Mouse (Mus musculus) forebrain, embryonic 14.5 days (tissue): ENCODE data around the gene Gm9732. TPM values are rescaled to one million over a fixed set of nuclear protein-coding genes. Genes with fewer than 3 reads are reported as not detected.
"Not testable (repeated sequence)": the region's sequence is repeated elsewhere in the genome, so short reads cannot be mapped to it uniquely, and the experiment has no call there.

ENCODE experiments used
- ATAC-seq: fragments of 200-750 bp; cut with Nextera tagmentation; 2 replicates; pipeline ENCODE4 v1.8.0; 2017; ENCODE audit warnings: mild to moderate bottlenecking, moderate library complexity
- DNase-seq: peaks from one replicate; pipeline ENCODE4 v3.0.0-alpha.2; 2015; ENCODE audit warnings: low spot score
- H3K27ac ChIP-seq: fragments of 300-500 bp; sonication (generic); 2 replicates; pipeline ENCODE4 v1.5.1; 2014; ENCODE audit warnings: low read depth, mild to moderate bottlenecking, control low read depth, low read length, moderate library complexity
- H3K27me3 ChIP-seq: fragments of 300-500 bp; sonication (generic); replicated peaks from 2 replicates; pipeline ENCODE4 v1.6.1; 2014; ENCODE audit warnings: low read length, control low read depth, mixed read lengths; ENCODE audit not compliant: control insufficient read depth, insufficient read depth
- H3K36me3 ChIP-seq: fragments of 300-500 bp; sonication (generic); 2 replicates; pipeline ENCODE4 v1.6.1; 2014; ENCODE audit warnings: low read length, control low read depth; ENCODE audit not compliant: control insufficient read depth, insufficient read depth
- H3K4me1 ChIP-seq: fragments of 300-500 bp; sonication (generic); 2 replicates; pipeline ENCODE4 v1.6.1; 2014; ENCODE audit warnings: antibody characterized with exemption, low read length, control low read depth; ENCODE audit not compliant: control insufficient read depth, insufficient read depth
- H3K4me2 ChIP-seq: fragments of 300-500 bp; sonication (generic); 2 replicates; pipeline ENCODE4 v1.6.1; 2014; ENCODE audit warnings: mild to moderate bottlenecking, control low read depth, low read length
- H3K4me3 ChIP-seq: fragments of 300-500 bp; sonication (generic); 2 replicates; pipeline ENCODE4 v1.5.1; 2014; ENCODE audit warnings: low read depth, low read length, control low read depth
- H3K9ac ChIP-seq: fragments of 300-500 bp; sonication (generic); 2 replicates; pipeline ENCODE4 v1.6.1; 2014; ENCODE audit warnings: mild to moderate bottlenecking, low read length, control low read depth, moderate library complexity
- H3K9me3 ChIP-seq: fragments of 300-500 bp; sonication (generic); replicated peaks from 2 replicates; pipeline ENCODE4 v1.6.1; 2016; ENCODE audit warnings: low read length, control low read depth, mixed read lengths; ENCODE audit not compliant: control insufficient read depth
- WGBS: fragments of 180-500 bp; shearing (Covaris S2); extraction: QIAGEN DNeasy Blood & Tissue Kit; methylation state at CpG from one replicate; pipeline ENCODE4 v1.1.7; 2014; 5-methylcytosine and 5-hydroxymethylcytosine counted together
- polyA plus RNA-seq: library from polyadenylated mRNA; unstranded; fragments of >200 nt; fragmentation: Nextera tagmentation; extraction: Ambion mirVana; gene quantifications from 2 replicates; pipeline ENCODE4 v1.2.1, GENCODE M21; 2014

The Gm9732 gene
- polyA plus RNA-seq = not detected in 2 replicates

DNA sequence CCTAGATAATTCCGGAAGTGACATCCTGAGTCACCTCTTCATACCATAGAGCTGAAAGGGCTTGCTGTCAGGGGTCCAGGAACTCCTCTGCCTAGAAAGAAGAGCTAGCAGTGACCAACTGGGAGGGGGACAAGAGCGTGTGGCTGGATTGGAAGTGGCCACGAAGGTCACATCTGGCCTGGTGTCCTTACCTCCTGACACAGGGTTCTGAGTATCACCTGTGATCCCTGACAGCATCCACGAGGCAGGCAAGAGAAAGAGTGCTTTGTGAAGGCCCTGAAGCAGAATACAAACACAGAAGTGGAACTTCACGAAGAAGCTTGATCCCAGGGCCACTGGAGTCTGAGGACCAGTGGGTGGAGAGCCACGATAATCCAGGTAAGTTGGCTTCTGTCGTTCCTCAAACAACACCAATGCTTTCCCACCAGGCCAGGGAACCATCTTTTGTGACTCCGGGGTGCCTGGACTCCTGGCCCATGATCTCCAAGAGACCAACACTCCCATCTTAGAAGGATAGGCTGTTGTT is at the start of gene Gm9732:
Gene Gm9732, plus strand, starts transcription at position 51 of the 526 bp plus-strand sequence.
- DNase-seq, H3K4me3 ChIP-seq, H3K9me3 ChIP-seq, H3K9ac ChIP-seq, ATAC-seq, H3K4me1 ChIP-seq, H3K36me3 ChIP-seq, H3K27ac ChIP-seq, H3K4me2 ChIP-seq, H3K27me3 ChIP-seq: not testable (repeated sequence)
- WGBS = 82% methylated on average over 8 of the region's 8 CpGs

DNA sequence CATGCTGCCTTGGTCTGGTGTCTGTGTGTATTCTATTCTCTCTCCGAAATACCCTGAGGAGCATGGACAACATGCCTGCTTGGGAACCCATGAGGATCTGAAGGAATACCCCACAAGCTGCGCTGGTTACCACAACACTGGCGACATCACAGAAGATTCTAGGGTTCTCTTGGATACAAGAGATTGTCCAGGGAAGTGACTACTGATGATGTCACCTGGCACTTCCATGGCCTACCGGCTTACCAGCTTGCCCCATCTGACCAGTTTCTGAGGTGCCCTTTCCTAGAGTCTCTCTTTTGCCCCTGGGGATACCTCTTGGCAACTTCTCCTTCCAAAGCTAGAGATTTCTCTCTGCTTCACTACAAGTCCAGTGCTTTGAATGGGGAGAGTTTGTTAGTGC is 39.6 kb upstream of the Gm9732 start, which contains the start of gene Gm8122:
Gene Gm8122, minus strand, starts transcription at position 101 of the 400 bp plus-strand sequence.
- not testable (repeated sequence) for H3K27me3 ChIP-seq, DNase-seq, H3K4me3 ChIP-seq, H3K4me2 ChIP-seq, H3K27ac ChIP-seq, H3K9me3 ChIP-seq, H3K4me1 ChIP-seq, H3K9ac ChIP-seq, ATAC-seq, H3K36me3 ChIP-seq
- WGBS = 88% methylated on average over 3 of the region's 4 CpGs

DNA sequence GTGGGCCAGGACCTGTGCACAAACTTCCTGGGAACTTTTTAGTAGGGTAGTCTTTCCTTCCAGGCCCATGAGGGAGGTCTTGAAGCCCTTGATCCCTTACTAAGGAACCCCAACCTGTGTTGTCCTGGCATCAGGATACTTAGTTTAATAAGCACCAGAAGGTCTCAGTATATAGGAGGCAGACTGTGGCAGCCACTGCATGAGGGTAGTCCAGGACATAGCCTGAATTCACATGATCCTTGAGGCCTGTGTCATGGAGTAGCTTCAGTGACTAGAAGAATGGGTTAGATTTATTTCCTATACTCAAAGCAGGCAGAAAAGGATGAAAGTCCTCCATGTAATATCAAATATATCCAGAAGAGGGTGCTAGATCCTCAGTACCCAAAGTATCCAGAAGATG is 37.1 kb upstream of the Gm9732 start:
- not testable (repeated sequence) for H3K4me1 ChIP-seq, H3K9me3 ChIP-seq, H3K36me3 ChIP-seq, H3K4me3 ChIP-seq, H3K27me3 ChIP-seq, H3K4me2 ChIP-seq, ATAC-seq, H3K27ac ChIP-seq, H3K9ac ChIP-seq, DNase-seq

DNA sequence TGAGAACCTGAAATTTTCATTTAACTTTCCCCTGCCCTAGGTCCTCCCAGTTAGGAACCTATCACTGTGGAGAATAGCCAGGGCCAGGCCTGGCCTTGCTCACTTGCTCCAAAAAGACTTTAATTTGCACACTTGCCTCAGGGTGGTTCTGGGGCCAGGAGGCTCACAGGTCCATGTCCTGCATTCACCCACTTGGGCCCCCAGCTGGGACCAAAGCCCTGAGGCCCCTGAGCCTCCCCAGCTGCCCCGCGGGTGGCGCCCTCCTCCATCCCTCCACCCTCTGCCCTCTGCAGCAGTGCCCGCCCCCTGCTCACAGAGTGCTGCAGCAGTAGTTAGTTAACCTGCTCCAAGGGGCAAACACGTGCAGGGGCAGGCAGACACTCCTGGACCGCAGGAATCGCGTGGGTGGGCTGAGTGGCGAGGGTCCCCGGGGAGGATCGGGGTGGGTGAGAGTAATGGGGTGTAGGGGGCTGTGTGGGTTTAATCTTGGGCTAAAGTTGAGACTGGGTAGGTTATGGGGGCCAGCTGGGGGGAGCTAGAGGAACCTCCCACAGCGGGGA is 25.1 kb upstream of the Gm9732 start:
- 19% methylated on average over 10 of the region's 12 CpGs for WGBS
- DNase-seq, H3K27ac ChIP-seq, H3K4me2 ChIP-seq, H3K4me3 ChIP-seq, H3K4me1 ChIP-seq, ATAC-seq, H3K9ac ChIP-seq, H3K36me3 ChIP-seq, H3K27me3 ChIP-seq, H3K9me3 ChIP-seq: not testable (repeated sequence)

DNA sequence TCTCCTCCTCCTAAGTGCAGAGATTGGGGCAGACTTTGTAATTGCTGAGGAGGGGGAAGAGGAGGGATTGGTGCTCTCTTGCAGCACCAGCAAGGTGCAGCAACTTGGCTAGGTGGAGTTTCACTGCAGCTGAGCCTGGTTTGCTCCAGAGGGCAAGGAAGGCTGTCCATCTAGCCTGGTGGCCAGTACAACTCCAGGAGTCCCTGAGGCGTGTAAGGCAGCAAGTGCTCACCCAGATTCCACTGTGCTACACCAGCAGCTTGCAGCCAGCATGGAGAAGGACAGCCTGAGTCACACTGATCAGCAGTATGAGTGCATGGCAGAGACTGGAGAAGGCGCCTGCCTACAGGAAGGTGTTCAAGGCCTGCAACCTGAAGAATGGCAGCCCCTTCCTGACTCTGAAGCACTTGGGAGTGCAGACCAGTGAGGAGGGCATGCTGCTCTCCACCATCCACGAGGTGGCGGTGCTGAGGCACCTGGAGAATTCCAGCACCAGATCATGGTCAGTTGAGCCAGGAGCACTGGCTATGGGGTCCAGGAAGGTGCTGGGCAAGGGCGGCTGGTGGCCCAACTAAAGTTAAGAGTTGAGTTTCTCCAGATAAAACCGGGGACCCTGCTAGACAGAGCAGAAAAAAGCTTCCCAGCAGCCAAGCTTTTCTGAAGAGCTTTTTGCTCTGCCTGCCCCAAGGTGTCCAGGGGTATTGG is 24.1 kb upstream of the Gm9732 start:
- DNase-seq, H3K4me1 ChIP-seq, H3K9ac ChIP-seq, H3K4me3 ChIP-seq, H3K27me3 ChIP-seq, H3K27ac ChIP-seq, H3K9me3 ChIP-seq, H3K36me3 ChIP-seq, ATAC-seq, H3K4me2 ChIP-seq: not testable (repeated sequence)
- WGBS = 40% methylated on average over 5 of the region's 6 CpGs

DNA sequence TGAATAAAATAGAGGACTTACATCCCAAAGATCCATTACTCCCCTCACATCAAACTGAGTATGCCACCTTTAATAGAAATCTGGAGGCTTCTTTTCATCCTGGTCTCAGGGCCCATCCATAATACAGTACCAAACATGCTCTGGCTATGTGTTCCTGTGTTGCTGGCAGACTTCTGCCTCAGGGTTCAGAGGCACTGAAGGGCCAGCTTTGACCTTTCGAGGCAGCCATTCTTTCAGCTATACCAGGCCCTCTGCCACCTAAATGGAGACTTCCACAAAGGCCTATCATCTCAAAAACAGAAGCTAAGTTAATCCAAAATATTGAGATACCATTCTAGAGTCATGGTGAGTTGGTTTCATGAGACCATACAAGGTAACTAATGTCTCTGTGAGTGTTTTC is 18.3 kb upstream of the Gm9732 start:
- not testable (repeated sequence) for H3K27ac ChIP-seq, H3K4me1 ChIP-seq, H3K9ac ChIP-seq, H3K9me3 ChIP-seq, H3K4me3 ChIP-seq, H3K36me3 ChIP-seq, DNase-seq, H3K4me2 ChIP-seq, ATAC-seq, H3K27me3 ChIP-seq
- WGBS = 78% methylated on average over 1 of the region's 1 CpGs

DNA sequence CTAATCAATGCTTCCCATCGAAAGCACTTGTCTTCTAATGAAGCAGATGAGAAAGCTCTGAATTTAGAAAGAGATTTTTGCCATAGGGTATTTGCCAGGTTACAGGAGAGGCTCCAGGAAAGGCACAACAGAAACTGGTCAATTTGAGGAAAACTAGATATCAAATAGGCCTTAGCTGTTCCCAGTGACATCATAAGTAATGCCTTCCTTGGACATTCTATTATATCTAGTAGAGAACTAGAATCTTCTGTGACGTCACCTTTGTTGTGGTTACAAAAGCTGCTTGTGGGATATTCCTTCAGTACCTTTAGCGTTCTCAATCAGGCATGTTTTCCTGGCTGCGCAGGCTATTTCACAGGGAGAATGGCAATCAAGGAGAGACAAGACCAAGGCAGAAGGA is 16.5 kb upstream of the Gm9732 start, which contains the start of gene Gm8126:
Gene Gm8126, plus strand, starts transcription at position 301 of the 400 bp plus-strand sequence.
- DNase-seq, ATAC-seq, H3K27me3 ChIP-seq, H3K4me3 ChIP-seq, H3K9ac ChIP-seq, H3K4me2 ChIP-seq, H3K4me1 ChIP-seq, H3K36me3 ChIP-seq, H3K27ac ChIP-seq, H3K9me3 ChIP-seq: not testable (repeated sequence)
- 90% methylated on average over 2 of the region's 4 CpGs for WGBS

DNA sequence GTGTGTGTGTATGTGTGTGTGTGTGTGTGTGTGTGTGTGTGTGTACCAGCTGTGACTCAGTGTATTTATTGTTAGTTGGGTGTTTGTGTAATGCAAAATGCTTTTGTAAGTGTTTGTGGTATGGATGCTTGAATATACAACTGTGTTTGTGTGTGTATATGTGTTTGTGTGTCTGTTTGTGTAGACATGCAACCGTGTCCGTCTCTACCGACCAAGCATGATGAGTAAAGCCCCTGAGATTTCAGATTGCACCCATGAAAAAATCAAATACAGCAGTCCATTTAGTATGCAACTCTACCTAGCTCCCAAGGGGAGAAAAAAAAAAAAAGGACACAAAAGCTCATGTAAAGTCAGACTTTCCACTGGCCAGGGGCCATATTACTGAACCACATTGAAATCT is 11.4 kb upstream of the Gm9732 start:
- H3K9me3 ChIP-seq, DNase-seq, H3K9ac ChIP-seq, H3K4me3 ChIP-seq, H3K4me2 ChIP-seq, H3K4me1 ChIP-seq, H3K27me3 ChIP-seq, ATAC-seq, H3K27ac ChIP-seq, H3K36me3 ChIP-seq: not testable (repeated sequence)
- 91% methylated on average over 3 of the region's 3 CpGs for WGBS

DNA sequence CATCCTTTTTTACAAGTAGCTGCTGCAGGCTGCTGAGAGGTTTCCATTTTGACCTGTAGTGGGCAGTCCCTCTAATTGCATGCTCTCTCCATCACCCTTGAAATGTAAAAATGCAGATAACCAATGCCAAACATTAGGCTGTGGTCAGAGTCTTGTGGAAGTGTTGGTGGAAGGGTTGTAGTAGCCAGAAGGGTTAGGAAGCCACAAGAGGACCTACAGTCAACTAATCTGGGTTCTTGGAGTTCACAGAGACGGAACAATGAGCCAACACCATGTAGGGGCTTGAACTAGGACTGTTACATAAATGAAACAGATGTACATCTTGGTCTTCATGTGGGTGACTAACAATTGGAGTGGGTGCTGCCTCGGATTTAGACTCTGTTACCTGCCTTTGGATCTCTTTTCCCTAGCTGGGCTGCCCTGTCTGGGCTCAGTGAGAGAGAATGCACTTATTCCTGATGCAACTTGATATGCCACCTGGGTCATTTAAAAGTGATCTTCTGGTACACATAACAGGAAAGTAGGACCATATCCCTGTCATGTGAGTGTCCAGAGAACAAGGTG is 6.2 kb upstream of the Gm9732 start:
- not testable (repeated sequence) for DNase-seq, H3K36me3 ChIP-seq, H3K27me3 ChIP-seq, H3K9me3 ChIP-seq, H3K4me1 ChIP-seq, H3K27ac ChIP-seq, H3K4me2 ChIP-seq, ATAC-seq, H3K9ac ChIP-seq, H3K4me3 ChIP-seq
- WGBS = 41% methylated on average over 2 of the region's 2 CpGs
